Mouse (Mus musculus) splenic B cell, adult 2 months (primary cell): ENCODE measurements at regions not wholly inside any gene's neighbourhood (a gene's known extent, or its start where the extent isn't known, plus 50 kb on each side); places are given as distances from the start of the nearest gene placed in this dataset.

Experiments used
- DNase-seq: peaks from one replicate; pipeline ENCODE4 v3.0.0-alpha.2; 2011; ENCODE audit warnings: low read depth, low spot score
- H3K27me3 ChIP-seq: 2 replicates; pipeline ENCODE4 v1.6.1; 2012; ENCODE audit warnings: mild to moderate bottlenecking, low read length, moderate library complexity, mixed read lengths; ENCODE audit not compliant: control insufficient read depth, poor library complexity, insufficient read depth, severe bottlenecking
- H3K36me3 ChIP-seq: 2 replicates; pipeline ENCODE4 v1.6.1; 2012; ENCODE audit warnings: mild to moderate bottlenecking, low read length, moderate library complexity, mixed read lengths; ENCODE audit not compliant: control insufficient read depth, poor library complexity, insufficient read depth, severe bottlenecking

GRCm38 (mm10) chr14:100366234-100366864 lies 81.9 kb upstream of the Klf12 start:
- no peak for DNase-seq
- H3K36me3 ChIP-seq: no peaks in the 10 kb centered on the region
- H3K27me3 ChIP-seq: no peaks in the 10 kb centered on the region

GRCm38 (mm10) chr14:100362786-100363185 lies 78.3 kb upstream of the Klf12 start:
- H3K27me3 ChIP-seq: no peaks in the 10 kb centered on the region
- no peak for DNase-seq
- H3K36me3 ChIP-seq: no peaks in the 10 kb centered on the region

DNA sequence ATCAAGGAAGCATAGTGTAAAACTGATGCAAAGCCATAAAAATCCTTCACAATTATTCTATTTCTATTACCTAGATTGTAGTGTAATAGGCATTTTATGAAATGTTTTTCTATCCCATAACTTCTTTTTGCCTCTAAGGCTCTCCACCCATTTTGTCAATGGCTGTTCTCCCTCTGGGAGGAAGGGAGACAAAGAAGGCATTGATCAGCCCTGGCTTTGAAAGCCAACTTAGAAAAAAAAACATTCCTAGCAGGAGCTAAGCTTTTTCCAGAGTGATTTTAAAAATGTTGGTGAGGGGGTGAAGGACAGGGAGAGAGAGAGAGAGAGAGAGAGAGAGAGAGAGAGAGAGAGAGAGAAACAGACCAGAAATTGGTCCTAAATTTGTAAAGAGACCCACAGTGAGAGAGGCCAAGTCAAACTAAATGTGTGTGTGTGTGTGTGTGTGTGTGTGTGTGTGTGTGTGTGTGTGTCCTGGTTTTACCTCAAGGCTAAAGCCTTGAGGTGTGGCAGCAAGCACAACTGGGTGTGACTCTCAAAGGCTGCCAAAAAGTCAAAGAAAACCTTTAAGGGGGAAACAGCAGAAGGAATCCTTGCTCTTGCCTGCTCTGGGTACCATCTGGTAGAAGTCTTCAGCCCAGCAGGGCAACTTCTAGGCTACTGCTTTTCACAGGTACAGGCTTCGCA lies 77.0 kb upstream of the Klf12 start:
- Histone ChIP-seq H3K27me3 (no peaks in the 10 kb centered on the region), H3K36me3 (no peaks in the 10 kb centered on the region)
- no peak for DNase-seq

DNA sequence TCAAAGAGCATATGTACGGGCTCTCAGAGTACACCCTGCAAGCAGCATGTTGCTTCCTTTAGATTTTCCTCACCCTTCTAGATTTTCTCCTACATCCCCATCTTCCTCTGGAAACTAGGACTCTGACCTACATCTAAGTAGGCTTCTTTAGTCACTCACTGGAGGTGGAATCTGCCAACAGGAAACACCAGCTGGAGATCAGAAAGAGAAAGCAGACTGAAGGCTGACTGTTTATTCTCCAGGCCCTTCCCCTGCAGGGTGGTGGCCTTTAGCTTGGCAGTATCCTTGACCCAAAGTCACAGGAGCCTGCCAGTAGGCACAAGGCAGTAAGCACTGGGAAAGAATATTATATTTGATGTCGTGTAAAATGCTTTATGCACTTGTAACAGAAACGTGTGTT lies 75.4 kb upstream of the Klf12 start:
- Histone ChIP-seq H3K27me3 (no peaks in the 10 kb centered on the region), H3K36me3 (no peaks in the 10 kb centered on the region)
- no peak for DNase-seq

DNA sequence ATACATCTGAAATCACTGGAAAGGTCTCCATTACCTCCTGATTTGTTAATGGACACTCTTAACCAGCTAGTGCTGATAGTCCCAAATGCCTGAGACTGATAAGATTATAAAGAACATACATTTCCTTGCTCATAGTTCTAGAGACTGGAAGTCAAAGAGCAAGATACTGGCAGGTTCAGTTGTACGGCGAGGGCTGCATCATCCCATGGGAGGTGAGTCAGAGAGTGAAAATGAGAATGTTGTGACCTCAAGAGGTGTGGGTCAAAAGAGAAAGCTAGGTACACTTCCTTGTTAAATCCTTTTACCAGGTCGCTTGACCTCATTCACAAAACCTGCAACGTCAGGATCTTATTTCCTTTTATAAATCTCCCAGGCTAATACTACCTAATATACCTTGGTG lies 72.7 kb upstream of the Klf12 start:
- no peaks in the 10 kb centered on the region for H3K27me3 ChIP-seq
- no peak for DNase-seq
- no peaks in the 10 kb centered on the region for H3K36me3 ChIP-seq

DNA sequence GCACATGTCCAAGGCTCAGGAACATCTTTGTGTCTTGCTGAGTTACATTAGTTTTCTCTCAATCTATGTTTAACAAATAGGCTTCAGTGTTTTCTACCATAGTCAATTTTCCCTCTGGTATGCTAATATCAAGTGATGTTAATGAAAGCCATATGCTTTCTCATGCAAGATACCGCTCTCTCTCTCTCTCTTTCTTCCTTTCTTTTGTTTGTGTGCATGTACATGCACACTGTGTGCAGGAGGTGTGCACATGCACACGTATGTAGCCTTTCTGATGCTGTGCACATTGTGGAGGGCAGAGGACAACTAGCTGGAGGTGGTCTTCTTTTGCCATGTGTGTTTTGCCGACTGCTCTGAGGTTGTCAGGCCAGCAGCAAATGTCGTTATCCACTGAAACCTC lies 69.0 kb upstream of the Klf12 start:
- no peaks in the 10 kb centered on the region for H3K27me3 ChIP-seq
- no peaks in the 10 kb centered on the region for H3K36me3 ChIP-seq
- no peak for DNase-seq

DNA sequence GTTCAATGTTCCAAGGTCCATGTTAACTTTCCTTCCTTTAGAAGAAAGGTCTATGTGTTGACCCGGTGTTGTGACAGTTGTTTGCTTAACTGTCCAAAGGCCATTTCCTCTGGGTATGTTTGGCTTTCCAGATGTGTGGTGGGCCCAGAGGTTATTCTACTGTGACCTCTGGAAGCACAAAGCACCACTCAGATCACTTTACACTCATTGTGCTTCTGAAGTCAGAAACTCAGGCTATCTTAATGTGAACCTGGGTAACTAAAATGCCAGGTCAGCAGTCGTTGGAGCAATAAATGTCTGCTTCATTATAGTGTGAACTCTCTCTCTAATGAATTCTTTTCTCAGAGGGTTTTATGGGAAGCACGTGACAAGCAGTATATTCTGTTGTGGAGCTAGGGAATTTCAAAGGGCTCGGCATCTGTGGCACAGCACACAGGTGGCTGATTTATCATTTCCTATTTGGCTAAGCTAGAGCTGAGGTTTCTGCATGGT lies 68.5 kb upstream of the Klf12 start:
- no peak for DNase-seq
- Histone ChIP-seq H3K27me3 (no peaks in the 10 kb centered on the region), H3K36me3 (no peaks in the 10 kb centered on the region)

DNA sequence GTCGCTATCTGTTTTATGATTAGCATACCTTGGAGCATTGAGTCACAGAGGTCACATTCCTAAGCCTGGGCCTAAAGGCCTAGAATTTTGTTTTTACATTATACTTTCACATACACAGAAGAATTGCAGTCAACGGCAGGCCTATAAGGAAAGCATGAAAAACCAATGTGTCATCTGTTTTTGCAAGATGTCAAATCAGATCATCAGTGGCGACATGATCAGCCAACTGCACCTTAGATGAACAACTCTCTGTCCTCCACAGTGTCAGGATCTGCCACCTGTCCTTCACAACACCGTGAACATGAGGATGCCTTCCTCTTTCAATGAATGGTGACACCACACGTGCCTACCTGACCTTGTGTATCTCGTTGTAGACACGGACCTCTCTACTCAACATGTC lies 66.5 kb upstream of the Klf12 start:
- no peaks in the 10 kb centered on the region for H3K27me3 ChIP-seq
- no peak for DNase-seq
- H3K36me3 ChIP-seq: no peaks in the 10 kb centered on the region

DNA sequence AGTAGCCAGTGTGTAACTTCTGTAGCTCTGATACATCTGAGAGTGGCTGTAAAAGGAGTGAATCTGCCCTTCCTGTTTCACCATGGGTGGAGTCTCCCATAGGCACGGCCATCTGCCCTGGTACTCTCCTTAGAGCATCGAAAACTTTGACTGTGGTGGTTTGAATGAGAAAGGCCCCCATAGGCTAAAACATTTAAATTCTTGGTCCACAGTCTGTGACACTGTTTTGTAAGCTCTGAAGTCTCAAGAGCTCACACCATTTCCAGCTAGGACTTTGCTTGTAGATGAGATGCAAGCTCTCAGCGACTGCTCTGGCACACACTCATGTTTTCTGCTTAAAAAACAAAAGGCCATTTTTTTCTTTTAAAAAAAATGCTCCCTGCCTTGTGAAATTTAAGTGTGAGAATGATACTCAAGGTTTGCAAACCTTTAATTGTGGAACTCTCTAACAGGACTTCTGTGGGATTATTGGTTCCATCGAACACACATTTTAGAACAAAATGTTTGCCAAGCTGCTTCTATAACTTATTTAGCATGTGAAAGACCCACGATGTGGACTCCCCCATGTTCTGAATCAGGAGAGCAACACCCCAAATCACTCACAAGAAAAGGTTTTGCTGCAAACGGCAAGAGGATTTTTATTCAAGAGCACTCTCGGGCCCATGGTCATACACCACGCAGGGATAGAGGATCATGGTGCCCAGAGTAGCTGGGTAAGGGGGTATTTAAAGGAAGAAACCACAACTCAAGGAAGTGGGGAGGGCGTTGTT lies 65.7 kb upstream of the Klf12 start:
- H3K36me3 ChIP-seq: no peaks in the 10 kb centered on the region
- no peak for DNase-seq
- H3K27me3 ChIP-seq: no peaks in the 10 kb centered on the region

DNA sequence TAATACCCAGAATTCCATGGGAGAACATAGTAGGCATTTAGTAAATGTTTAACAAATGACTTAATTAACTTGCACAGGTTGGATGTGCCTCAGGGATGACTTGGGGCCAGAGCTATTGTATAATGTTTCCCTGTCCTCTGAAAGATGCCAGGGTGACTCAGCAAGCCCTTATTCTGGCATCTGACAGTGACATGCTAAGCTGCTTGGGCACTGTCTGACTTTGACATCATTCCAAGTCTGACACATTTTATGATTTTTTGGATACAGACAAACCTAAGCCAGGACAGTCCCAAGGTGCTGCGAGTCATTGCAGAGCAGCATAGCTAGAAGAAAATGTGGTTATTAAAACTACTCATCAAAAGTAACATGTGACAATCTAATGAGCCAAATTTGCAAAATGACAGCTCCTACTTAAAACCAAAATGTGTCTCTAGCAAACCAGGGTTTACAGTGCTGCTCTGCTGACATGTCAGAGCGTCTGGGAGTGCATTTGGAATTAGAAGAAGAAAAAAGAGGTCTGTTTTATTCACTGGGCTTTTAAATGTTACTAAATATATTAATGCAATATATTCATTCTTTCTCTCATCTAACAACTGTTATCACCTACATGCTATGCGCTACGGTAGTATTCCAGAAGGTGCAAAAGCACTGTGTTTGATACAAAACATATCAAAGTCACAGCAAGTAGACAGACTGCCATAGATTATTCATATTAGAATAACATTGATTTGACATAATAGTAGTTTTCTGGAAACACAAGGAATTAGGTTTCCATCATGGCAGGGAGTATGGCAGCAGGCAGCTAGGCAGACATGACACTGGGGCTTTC lies 64.1 kb upstream of the Klf12 start:
- DNase-seq: no peak
- Histone ChIP-seq H3K36me3 (no peaks in the 10 kb centered on the region), H3K27me3 (no peaks in the 10 kb centered on the region)

- Histone ChIP-seq H3K27me3 (no peaks in the 10 kb centered on the region), H3K36me3 (no peaks in the 10 kb centered on the region)
- DNase-seq: no peak
These were observed 52.4 kb upstream of the Klf12 start for GRCm38 (mm10) chr14:100336926-100337325.
